11 mouse cellular contexts compared by ENCODE assay signal in the genomic region with DNA sequence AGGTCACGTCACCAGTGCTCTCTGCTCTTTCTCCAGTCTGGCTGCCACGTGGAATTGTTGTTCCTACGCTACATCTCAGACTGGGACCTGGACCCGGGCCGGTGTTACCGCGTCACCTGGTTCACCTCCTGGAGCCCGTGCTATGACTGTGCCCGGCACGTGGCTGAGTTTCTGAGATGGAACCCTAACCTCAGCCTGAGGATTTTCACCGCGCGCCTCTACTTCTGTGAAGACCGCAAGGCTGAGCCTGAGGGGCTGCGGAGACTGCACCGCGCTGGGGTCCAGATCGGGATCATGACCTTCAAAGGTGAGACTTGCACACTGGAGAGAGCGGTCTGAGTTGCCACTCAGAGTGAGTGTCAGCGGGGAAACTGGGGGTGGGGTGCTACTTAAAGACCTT. TPM values are rescaled to one million over a fixed set of nuclear protein-coding genes. Genes with fewer than 3 reads are reported as not detected.
DNase-seq lines count a peak whose midpoint lies in the region; ATAC-seq and TF ChIP-seq lines count a peak whose summit lies in the region.
"Had no signal": no experiment of that assay in that cellular context is flagged by ENCODE, and none has a peak within 500 bp of the region (broad histone marks: within the 10 kb centered on the region; RNA-seq: fewer than 3 reads in every experiment).

No protein-coding gene starts in this region.

- no peak overlapping the region for H3K4me3 ChIP-seq in kidney, embryonic 14.5 days (ENCODE audit: low read length)
- peak overlapping the region; percentile 35 for H3K4me3 ChIP-seq in E14TG2a.4 (replicated peaks; ENCODE audit: low read length)
- H3K4me3 ChIP-seq in forebrain, embryonic 15.5 days: no peak overlapping the region
- no peak overlapping the region for H3K4me3 ChIP-seq in midbrain, embryonic 12.5 days

- 0 out of 2 replicates have a peak, but pooled peaks have one; percentile 17 for ATAC-seq in kidney, embryonic 14.5 days (ENCODE audit: low FRiP score, low TSS enrichment)
- ATAC-seq in forebrain, embryonic 15.5 days (replicated peaks): peak; percentile 26
- peak; percentile 13; the same call in 1 of the 2 replicates for ATAC-seq in midbrain, embryonic 12.5 days (ENCODE audit: low FRiP score, low read depth)
- no peak for ATAC-seq in megakaryocyte progenitor cell, adult 5-6 weeks (replicated peaks; ENCODE audit: poor library complexity)

- H3K36me3 ChIP-seq in kidney, embryonic 14.5 days (ENCODE audit: control insufficient read depth, insufficient read depth, low read length): no peaks in the 10 kb centered on the region
- H3K36me3 ChIP-seq in E14TG2a.4 (ENCODE audit: insufficient read depth, low read length): no peaks in the 10 kb centered on the region
- H3K36me3 ChIP-seq in forebrain, embryonic 15.5 days: no peaks in the 10 kb centered on the region
- no peaks in the 10 kb centered on the region for H3K36me3 ChIP-seq in midbrain, embryonic 12.5 days

- no peak overlapping the region for H3K27ac ChIP-seq in kidney, embryonic 14.5 days (ENCODE audit: low read depth, low read length)
- no peak overlapping the region for H3K27ac ChIP-seq in forebrain, embryonic 15.5 days (replicated peaks)
- H3K27ac ChIP-seq in midbrain, embryonic 12.5 days (replicated peaks): no peak overlapping the region

- WGBS in kidney, embryonic 14.5 days: 83% methylated on average over 20 of the region's 20 CpGs
- WGBS in forebrain, embryonic 15.5 days: 87% methylated on average over 20 of the region's 20 CpGs
- 88% methylated on average over 20 of the region's 20 CpGs for WGBS in midbrain, embryonic 12.5 days

- no peaks in the 10 kb centered on the region for H3K4me1 ChIP-seq in kidney, embryonic 14.5 days (ENCODE audit: control insufficient read depth, insufficient read depth, low read length)
- H3K4me1 ChIP-seq in E14TG2a.4 (replicated peaks; ENCODE audit: low read depth, low read length): peaks cover 9% of the 10 kb centered on the region
- H3K4me1 ChIP-seq in forebrain, embryonic 15.5 days: peaks cover 18% of the 10 kb centered on the region
- H3K4me1 ChIP-seq in midbrain, embryonic 12.5 days: peaks cover 7% of the 10 kb centered on the region; the same call in 1 of the 2 replicates

- no peak overlapping the region for H3K9ac ChIP-seq in kidney, embryonic 14.5 days (ENCODE audit: low read depth, low read length)
- H3K9ac ChIP-seq in forebrain, embryonic 15.5 days (replicated peaks): no peak overlapping the region
- no peak overlapping the region for H3K9ac ChIP-seq in midbrain, embryonic 12.5 days (replicated peaks)

- no peaks in the 10 kb centered on the region for H3K9me3 ChIP-seq in kidney, embryonic 14.5 days (ENCODE audit: control insufficient read depth, low read length)
- no peaks in the 10 kb centered on the region for H3K9me3 ChIP-seq in E14TG2a.4 (ENCODE audit: low read length)
- H3K9me3 ChIP-seq in forebrain, embryonic 15.5 days: no peaks in the 10 kb centered on the region
- no peaks in the 10 kb centered on the region for H3K9me3 ChIP-seq in midbrain, embryonic 12.5 days

- no peak for DNase-seq in kidney, adult 18-20 months
- DNase-seq in natural killer cell, adult 2 months (ENCODE audit: low spot score in 2 of 2): no peak
- no peak for DNase-seq in spleen, postnatal 36 days (ENCODE audit: low spot score in 2 of 2)

- peaks cover 4% of the 10 kb centered on the region for H3K27me3 ChIP-seq in kidney, embryonic 14.5 days (ENCODE audit: control insufficient read depth, insufficient read depth, low read length)
- peaks cover 26% of the 10 kb centered on the region for H3K27me3 ChIP-seq in E14TG2a.4 (ENCODE audit: insufficient read depth, low read length)
- H3K27me3 ChIP-seq in forebrain, embryonic 15.5 days: no peaks in the 10 kb centered on the region
- H3K27me3 ChIP-seq in midbrain, embryonic 12.5 days: peaks cover 10% of the 10 kb centered on the region; the same call in 1 of the 2 replicates

- H3K4me2 ChIP-seq in kidney, embryonic 14.5 days (replicated peaks; ENCODE audit: low read depth, low read length): no peak overlapping the region
- H3K4me2 ChIP-seq in forebrain, embryonic 15.5 days (replicated peaks): peak overlapping the region; percentile 38; the same call in 1 of the 2 replicates
- H3K4me2 ChIP-seq in midbrain, embryonic 12.5 days (replicated peaks): peak overlapping the region; percentile 38; the same call in 1 of the 2 replicates

- no peak for TF ChIP-seq CTCF in E14TG2a.4 (conservative IDR thresholded peaks at IDR 0.05; ENCODE audit: low read length)

RNA-seq across cellular contexts. Expression of a gene that starts 7.4 kb away (rescaled TPM):
- polyA plus RNA-seq in kidney, embryonic 14.5 days (2014; fragmentation: Nextera tagmentation; extraction: Ambion mirVana): not detected in 2 replicates
- 0.37 and 0.45 TPM in 2 replicates for polyA plus RNA-seq in forebrain, embryonic 15.5 days (2015; fragmentation: Nextera tagmentation; extraction: Ambion mirVana)
- not detected in 2 replicates for polyA plus RNA-seq in midbrain, embryonic 12.5 days (2016; fragmentation: Nextera tagmentation; extraction: Ambion mirVana)
- not detected in 2 replicates for total RNA-seq in megakaryocyte progenitor cell, adult 5-6 weeks (2015)
- total RNA-seq in megakaryocyte progenitor cell, adult 5-6 weeks (2017): not detected in 2 replicates
- total RNA-seq: gastrocnemius, postnatal 4 days; left cerebral cortex, postnatal 14 days had no signal

RNA-seq across cellular contexts. Expression of a gene that starts 41.2 kb away (rescaled TPM):
- polyA plus RNA-seq in kidney, embryonic 14.5 days (2014; fragmentation: Nextera tagmentation; extraction: Ambion mirVana): 1.3 and 2.7 TPM in 2 replicates
- 4.5 and 4.9 TPM in 2 replicates for polyA plus RNA-seq in forebrain, embryonic 15.5 days (2015; fragmentation: Nextera tagmentation; extraction: Ambion mirVana)
- 1.7 and 2.8 TPM in 2 replicates for polyA plus RNA-seq in midbrain, embryonic 12.5 days (2016; fragmentation: Nextera tagmentation; extraction: Ambion mirVana)
- total RNA-seq in megakaryocyte progenitor cell, adult 5-6 weeks (2015): 23.6 and 23.7 TPM in 2 replicates
- 15.0 and 16.7 TPM in 2 replicates for total RNA-seq in megakaryocyte progenitor cell, adult 5-6 weeks (2017)

RNA-seq across cellular contexts. Expression of a gene that starts 48.9 kb away (rescaled TPM):
- polyA plus RNA-seq in kidney, embryonic 14.5 days (2014; fragmentation: Nextera tagmentation; extraction: Ambion mirVana): not detected in 2 replicates
- not detected in 2 replicates for polyA plus RNA-seq in forebrain, embryonic 15.5 days (2015; fragmentation: Nextera tagmentation; extraction: Ambion mirVana)
- polyA plus RNA-seq in midbrain, embryonic 12.5 days (2016; fragmentation: Nextera tagmentation; extraction: Ambion mirVana): not detected in 2 replicates
- total RNA-seq in megakaryocyte progenitor cell, adult 5-6 weeks (2015): 9.5 and 10.8 TPM in 2 replicates
- total RNA-seq in megakaryocyte progenitor cell, adult 5-6 weeks (2017): 4.2 and 6.7 TPM in 2 replicates
- total RNA-seq: gastrocnemius, postnatal 4 days; left cerebral cortex, postnatal 14 days had no signal
- polyA plus RNA-seq: CD4-positive, CD25-positive, alpha-beta regulatory T cell, adult 4 months had no signal

RNA-seq across cellular contexts. Expression of a gene that starts 55.4 kb away (rescaled TPM):
- 10.4 and 12.8 TPM in 2 replicates for polyA plus RNA-seq in kidney, embryonic 14.5 days (2014; fragmentation: Nextera tagmentation; extraction: Ambion mirVana)
- 0.72 and 1.8 TPM in 2 replicates for polyA plus RNA-seq in forebrain, embryonic 15.5 days (2015; fragmentation: Nextera tagmentation; extraction: Ambion mirVana)
- polyA plus RNA-seq in midbrain, embryonic 12.5 days (2016; fragmentation: Nextera tagmentation; extraction: Ambion mirVana): 1.0 and 2.0 TPM in 2 replicates
- total RNA-seq in megakaryocyte progenitor cell, adult 5-6 weeks (2015): not detected in 2 replicates
- not detected in 2 replicates for total RNA-seq in megakaryocyte progenitor cell, adult 5-6 weeks (2017)
- polyA plus RNA-seq: CD4-positive, CD25-positive, alpha-beta regulatory T cell, adult 4 months had no signal
